Mouse (Mus musculus) thymus, postnatal 36 days (tissue): Measurements from ENCODE around the gene Gatad2a.
A peak's percentile ranks its signal among the peaks of the same experiment; 100 is the strongest.
"Not testable (repeated sequence)": the region's sequence is repeated elsewhere in the genome, so short reads cannot be mapped to it uniquely, and the experiment has no call there.

Experiments
- DNase-seq, 2 experiments: peaks; one replicate each; pipeline ENCODE4 v3.0.0; 2022; ENCODE audit warnings: mixed read lengths in 2 of 2

Gatad2a gene

DNA sequence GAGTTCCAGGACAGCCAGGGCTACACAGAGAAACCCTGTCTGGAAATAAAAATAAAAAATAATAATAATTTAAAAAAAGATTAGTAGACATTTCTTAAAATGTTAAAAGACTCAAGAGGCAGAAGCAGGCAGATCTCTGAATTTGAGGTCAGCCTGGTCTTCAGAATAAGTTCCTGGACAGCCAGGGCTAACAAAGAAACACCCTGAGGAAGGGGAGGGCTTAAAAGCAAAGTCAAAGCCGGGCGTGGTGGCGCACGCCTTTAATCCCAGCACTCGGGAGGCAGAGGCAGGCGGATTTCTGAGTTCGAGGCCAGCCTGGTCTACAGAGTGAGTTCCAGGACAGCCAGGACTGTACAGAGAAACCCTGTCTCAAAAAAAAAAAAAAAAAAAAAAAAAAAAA lies 7.2 kb downstream of the Gatad2a start:
- DNase-seq = not testable (repeated sequence)

DNA sequence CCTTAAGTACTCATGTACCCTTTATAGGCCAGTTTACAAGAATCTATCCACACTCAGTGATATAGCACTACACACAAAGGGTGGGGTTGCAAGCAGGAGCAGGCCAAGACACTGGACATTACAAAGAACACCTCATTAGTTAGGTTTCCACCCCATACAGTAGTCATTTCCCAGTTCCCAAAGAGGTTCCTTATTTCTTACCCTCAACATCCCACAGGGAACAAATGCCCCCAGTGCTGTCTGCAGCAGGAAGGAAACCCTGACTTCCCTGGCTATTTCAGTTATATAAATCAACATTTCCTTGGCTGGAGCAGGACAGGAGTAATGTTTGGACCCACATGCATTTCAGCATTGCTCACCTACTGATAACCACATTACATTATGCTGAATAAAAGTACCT lies 8.4 kb downstream of the Gatad2a start:
- DNase-seq = no peak

DNA sequence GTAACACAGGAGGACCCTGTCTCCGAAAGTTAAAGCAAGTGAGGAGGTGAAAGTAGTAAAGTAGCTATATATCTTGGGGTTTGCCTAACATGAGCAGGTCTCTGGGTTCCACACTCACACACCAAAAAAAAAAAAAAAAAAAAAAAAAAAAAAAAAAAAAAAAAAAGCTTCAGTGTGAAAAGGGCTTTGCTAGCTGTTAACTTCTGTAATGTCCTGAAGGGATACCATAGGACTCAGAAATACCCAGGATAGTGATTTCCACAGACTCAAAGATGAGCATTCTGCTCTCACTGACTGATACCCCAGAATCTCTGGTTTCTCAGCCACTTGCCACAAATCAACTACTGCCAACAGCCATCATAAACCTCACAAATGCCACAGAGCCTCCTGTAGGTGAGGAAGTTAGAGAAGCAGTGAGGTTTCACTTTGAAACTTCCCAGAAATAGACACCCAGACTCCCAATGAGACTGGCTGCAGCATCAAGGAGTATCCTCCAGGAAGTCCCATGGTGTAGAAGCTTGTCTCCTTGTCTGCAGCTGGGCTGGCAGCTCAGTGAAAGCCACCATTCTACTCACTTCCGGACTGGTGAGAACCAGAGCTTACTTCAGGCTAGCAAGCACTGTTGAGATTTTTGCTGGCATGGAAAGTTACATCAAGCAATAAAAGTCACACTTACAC lies 11.2 kb downstream of the Gatad2a start:
- peak; percentile 22 to 36 for DNase-seq

DNA sequence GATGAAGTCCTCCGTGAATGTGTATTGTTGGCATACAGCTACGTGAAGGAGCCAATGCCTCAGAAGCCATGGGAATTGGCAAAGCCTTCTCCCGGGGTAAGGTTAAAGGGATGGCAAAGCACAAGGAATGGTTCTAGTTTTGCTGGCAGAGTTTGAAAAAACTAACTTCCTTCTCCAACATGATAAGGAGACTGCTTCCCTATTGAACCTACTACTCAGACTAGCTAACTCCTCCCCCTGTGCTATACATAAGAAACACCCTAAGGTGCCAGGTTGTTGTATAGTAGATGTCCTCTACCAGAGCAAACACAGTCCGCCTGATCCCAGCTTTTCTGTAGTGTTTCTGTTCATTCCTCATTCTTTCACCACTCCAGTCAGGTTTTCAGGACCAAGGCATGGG lies 17.7 kb downstream of the Gatad2a start:
- no peak for DNase-seq

DNA sequence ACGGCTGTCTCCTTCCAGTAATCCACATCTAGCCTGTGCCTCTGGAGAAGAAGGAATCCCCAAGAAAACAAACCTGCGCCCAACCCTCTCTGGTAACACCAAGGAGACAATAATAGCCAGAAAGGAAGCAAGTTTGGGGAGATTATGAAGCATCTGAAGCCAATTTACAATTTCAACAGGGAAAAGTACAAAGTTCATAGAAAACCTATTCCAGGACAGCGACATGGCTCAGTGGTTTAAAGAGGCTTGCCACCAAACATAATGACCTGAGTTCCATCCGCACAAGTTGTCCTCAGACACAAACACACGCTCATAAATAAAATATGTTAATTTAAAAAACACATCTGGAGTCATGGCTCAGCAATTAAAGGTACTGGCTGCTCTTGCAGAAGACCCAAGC lies 21.4 kb downstream of the Gatad2a start:
- DNase-seq = no peak

DNA sequence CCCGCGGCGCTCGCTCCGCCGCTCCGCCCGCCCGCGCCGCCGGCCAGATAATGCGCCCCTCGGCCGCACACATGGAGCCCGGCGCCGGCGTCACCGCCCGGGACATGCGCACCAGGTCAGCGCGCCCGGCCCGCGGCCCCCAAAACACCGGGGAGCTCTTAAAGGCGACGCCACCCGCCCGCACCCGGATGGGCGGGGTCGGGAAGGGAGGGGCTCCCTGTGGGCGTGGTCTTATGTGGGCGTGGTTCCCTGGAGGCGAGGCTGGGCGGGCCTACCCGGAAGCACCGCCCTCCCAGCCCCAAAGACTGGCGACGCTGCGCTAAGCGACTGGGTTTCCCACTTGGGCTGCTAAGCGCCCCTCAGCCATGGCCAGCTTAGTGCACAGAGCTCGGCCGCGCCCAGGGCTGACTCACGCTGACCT lies 22.0 kb downstream of the Gatad2a start:
- peak; percentile 93 to 98 for DNase-seq

DNA sequence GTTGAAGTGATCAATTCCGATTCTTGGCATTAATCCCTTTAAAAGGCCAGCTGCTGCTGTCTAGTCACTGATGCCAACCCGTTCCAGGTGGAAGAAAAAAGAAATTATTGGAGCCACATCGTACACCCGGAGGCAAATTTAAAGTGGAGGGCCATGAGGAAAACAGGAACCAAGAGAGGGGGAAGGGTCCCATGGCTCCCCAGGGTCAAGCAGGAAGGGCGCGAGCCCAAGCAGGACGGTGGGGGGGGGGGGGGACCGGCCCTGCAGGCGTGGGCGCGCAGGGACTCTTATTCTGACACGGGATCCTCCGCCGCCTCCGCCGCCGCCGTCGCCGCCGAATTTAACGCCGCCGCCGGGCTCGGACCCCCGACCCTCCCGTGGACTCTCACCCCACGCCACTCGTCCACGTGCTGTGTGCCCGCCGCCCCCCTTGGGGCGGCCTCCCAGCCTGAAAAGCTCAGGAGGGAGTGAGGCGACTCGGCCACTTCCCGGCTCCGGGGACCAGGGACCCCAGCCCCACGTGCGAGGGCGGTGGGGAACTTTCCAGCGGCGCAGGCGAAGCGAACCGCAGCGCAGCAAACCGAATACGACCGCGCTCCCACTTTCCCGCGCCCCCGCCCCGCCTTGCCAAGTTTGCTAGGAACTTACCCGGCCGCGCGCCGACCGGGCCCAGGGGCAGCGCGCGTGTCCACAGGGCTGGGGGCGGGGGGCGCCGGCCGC lies 22.6 kb downstream of the Gatad2a start:
- DNase-seq = peak; percentile 35 to 66

DNA sequence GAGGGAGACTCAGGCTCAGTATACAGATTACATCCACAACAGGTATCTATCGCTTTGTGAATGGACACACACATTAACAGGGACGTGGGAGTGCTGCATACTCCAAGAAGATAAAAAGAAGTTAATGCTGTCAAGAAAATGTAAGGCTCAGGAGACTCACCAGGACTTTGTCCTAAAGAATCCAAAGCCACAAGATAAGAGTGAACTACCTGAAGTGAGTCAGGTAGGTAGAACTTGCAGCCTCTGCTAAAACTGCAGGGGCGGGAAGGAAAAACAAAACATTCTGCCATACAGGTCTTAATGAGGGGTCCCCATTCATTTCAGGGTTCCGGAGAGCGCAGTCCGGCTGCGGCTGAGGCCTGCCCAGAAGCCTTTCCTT lies 23.1 kb downstream of the Gatad2a start:
- DNase-seq = no peak

DNA sequence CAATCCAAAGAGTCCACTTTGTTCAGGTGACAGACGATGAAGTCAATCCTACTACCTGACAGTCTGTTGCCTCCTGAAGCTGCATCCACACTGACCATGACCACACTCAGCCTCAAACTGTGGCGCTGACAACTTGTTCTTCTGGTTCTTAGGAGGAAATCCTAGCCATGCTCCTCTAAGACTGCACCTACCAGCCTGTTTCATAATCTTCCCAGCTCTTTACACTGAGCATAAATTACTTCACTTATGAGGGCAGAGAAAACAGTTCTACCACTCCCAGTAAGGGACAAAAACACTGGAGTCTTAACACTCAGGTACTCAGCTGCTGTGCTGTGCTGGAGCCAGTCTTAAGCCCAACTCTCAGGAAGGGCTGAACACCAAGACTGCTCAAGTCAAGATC lies 25.3 kb downstream of the Gatad2a start:
- DNase-seq = no peak

DNA sequence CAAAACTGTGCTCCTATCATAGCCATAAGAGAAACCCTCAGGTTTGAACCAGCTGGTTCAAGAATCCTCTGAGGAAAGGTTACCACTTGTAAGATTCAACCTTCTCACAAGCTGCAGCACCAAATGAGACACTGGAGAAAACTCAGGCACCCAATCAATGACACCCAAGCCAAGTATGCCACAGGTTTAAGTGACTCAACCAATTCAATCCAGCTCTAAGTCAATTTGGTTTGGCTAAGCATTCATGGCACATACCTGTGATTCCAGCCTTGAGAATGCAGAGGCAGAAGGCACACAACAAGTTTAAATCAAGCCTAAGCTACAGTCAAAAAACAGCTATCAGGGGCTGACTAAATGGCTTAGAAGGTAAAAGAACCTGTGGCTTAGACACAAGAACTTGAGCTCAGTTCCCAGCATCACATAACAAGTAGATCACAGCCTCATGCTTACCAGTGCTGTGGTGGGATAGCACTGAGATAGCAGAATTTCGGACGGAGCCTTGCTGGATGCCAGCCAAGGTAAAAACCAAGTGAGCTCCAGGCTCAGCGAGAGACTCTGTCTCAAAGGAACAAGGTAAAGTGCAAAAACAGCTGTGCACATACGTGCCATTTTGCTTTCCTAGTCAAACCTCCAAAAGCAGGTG lies 28.8 kb downstream of the Gatad2a start:
- DNase-seq = no peak

DNA sequence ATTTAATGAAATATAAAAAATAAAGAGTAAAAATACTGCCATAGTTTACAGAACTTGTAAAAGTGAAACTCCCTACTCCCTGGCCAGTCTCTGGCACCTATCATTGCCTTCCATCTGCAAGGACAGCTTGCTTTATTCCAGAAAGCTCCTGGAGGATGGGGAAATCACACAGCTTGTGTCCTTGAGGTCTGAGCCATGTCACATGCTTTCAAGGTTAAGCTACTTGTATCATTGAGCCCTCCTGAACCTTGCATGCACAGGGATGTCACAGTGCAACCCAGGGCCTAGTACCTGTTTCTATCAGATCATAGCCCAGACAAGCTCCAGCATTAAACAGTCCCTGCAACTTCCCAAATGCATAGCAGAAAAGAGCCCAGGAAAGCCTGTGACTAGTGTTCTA lies 36.9 kb downstream of the Gatad2a start:
- DNase-seq = no peak

DNA sequence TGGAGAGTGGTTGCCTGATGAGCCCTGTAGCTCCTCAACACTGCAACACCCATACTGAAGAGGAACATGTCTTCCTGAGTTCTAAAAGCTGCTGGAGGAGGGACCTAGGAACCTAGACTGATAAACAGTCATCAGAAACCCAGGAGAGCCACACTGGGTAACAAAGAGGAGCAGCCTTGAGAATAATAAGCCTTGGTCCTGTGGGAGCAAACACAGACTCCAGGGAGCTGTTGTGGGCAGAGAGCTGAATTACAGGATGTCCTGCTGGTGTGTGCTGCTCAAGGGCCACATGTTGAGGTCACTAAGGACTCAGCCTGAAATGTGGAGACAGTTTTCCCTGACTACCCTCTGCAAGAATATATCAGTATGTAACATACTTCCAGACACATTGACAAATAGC lies 38.3 kb downstream of the Gatad2a start:
- no peak for DNase-seq

DNA sequence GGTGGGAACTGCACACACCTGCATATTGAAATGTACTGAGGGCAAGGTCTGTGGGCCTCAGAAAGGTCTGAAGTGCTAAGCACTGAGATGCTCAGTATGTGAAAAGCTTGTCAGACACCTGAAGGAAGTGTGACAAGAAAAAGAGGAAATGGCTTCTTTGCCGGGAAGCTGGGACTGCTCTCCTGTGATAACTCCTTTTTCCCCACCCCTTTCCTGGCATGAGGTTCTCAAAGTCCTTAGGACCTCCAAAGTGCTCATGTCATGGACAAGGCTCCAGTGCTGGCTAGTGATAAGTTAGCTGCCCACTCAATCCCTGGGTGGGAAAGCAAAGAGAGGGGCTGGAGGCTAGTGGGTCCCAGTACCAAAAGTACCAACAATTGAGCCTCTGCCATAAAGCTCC lies 38.8 kb downstream of the Gatad2a start:
- DNase-seq = no peak

DNA sequence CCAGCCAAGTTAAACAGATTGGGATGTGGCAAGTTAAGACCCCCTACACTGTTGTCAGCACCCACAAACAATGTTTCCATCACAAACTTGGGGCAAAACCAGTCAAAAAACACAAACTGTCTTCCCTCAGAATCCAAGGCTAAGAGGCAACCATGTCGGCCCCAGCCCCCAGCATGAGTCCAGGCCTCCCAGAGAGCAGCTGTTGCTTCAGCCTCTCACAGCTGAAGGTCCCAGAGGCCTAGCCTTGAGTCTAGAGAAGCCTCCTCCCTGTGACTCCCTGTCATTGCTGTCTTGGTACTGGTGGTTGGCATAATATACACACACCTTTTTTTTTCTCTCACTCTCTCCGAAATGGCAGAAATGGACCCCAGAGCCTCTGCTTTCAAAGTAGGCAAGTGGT lies 39.5 kb downstream of the Gatad2a start:
- DNase-seq = no peak

DNA sequence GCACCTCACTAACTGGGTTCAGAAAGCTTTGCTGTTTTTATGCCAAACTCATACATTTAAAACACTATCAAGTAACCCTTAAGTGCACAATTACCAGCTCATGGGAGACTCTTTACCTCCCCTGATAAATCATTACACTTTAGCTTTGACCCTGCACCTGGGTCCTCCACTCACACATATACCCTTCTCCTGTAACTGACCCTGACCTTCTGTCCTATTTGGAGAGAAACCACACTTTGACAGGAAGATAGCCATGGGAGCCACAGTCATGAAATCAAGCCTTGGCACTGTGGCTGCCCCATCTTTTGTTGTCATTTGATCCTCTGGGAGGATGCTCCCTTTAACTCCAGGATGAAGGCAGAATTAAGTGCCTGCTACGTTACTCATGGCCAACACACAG lies 41.5 kb downstream of the Gatad2a start:
- DNase-seq = no peak

DNA sequence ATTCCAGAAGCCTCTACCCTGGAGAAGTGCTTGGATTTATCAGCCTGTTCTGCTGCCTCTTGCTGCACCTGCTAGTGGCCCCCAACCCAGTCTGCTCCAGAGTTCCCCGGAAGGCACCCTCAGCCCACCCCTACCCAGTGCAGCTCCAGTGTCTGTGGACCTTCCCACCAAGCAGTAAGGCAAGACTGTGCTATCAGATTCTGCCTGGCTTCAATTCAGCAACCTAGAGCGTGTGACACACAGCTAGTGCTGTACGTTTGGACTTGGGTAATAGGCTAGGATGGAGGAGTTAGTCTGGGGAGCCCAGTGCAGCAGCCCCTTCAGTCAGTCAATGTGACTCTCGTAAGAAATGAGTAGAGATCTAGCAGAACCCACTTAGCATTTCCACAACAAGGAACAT lies 42.0 kb downstream of the Gatad2a start:
- no peak for DNase-seq

DNA sequence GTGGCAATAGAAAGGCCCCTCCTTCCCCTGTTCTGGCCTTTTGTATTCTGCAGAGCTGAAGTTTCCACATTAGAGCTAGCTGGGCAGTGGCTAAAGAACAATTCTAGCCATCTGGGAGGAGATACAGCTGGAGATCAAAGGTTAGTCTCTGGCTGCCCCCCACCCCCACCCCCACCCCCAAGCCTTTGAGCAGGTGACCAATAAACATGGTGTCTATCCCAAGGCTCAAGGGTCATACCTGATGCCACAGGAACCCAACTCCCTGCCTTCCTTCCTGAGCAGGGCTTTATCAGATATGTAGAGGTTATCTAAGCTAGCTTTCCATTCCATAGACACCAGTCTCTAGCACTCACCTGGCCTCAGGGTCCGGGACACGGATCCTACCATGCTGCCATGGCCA lies 45.9 kb downstream of the Gatad2a start:
- DNase-seq = no peak

DNA sequence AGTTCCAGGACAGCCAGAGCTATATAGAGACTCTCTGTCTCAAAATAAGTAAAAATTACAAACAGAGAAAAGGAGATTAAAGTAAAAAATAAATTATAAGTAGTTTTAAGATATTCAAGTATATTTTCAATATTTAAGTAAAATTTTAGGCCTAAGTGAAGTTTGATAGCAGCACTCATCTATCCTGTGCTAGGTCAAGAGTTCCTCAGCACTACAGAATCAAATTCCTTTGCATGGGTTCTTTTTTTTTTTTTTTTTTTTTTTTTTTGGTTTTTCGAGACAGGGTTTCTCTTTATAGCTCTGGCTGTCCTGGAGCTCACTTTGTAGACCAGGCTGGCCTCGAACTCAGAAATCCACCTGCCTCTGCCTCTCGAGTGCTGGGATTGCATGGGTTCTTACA lies 53.7 kb downstream of the Gatad2a start:
- not testable (repeated sequence) for DNase-seq

DNA sequence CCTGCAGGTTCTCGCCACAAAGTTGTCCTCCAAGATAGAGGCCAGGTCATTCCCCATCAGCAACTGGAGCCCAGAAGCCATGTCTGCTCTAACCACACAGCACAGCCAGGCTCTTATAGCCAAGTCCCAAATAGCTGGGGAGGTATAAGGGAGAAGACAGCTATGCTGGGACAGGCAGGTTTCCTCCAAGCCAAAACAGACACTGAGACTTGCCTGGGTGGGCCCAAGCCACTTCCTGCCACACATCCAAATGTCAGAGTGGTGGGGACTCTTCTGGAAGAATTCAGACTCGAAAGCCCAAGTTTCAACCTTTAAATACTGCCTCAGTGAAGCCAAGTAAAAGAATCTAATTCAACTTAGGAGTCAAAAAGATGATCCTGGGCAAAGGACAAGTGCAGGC lies 55.8 kb downstream of the Gatad2a start:
- DNase-seq = peak; percentile 32 to 38

DNA sequence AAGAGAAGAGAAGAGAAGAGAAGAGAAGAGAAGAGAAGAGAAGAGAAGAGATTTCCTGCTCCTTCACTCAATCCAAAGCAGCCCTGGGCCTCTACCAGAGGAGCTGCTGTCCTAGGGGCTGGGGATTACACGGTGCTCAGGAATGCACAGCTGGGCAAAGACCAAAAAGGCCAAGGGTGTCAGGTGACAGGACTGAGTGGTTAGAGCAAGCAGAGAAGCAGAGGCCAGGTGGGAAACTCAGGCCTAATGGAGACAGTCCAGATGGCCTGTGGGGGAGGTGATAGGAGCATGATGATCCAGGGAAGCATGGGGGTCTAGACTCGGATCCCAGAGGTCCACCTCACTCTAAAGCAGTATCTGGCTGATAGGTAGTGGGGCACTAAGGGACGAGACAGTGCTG lies 56.6 kb downstream of the Gatad2a start:
- no peak for DNase-seq

DNA sequence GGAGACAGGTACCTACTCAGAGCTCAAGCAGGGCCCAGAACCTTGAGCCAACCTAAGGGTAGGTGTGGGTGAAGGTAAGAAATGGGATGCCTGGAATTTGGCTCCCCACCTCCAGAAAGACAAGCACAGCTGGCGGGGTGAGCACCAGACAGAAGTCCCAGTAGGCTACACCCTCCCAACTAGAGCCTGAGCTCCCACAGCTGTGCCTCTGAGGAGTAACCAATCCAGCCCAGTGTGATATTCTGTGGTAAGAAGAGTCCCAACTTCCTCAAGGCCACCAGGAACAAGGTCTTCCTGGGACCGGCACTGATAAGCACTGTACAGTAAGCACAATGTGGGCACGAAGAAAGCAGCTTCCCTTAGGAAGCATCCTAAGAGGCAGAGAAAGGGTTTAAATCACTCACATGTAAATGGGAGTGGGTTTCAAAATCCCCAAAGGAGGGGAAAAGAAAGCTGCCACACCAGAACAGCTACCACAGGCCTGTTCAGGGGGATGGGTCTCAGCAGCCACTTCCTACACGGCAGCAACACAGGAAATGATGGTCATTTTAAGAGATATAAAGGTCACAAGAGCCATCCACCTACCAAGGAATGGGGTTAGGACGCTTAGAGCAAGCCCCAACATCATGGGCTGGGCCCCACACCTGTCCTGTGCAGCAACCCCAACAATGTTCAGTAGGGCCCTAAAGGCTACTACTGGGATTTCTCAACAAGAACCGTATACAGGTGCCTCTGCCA lies 57.8 kb downstream of the Gatad2a start:
- no peak for DNase-seq

DNA sequence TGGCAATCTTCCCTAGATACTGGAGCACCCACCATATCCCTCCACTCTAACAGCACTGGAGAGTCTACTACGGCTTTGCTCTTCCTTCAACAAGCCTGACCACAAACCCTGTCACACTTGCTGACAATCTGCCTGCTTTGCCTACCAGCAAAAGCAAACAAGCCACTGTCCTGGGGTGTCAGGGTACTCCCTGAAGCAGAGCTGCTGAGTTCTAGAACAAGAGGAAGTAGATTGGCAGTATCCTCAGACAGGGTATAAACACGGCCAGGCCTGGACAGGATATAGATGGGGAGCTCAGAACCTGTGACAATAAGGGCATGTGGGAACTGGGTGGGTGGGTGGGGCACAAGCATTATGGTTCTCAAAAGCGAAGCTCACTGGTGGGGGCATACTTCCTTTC lies 58.7 kb downstream of the Gatad2a start:
- DNase-seq = no peak

DNA sequence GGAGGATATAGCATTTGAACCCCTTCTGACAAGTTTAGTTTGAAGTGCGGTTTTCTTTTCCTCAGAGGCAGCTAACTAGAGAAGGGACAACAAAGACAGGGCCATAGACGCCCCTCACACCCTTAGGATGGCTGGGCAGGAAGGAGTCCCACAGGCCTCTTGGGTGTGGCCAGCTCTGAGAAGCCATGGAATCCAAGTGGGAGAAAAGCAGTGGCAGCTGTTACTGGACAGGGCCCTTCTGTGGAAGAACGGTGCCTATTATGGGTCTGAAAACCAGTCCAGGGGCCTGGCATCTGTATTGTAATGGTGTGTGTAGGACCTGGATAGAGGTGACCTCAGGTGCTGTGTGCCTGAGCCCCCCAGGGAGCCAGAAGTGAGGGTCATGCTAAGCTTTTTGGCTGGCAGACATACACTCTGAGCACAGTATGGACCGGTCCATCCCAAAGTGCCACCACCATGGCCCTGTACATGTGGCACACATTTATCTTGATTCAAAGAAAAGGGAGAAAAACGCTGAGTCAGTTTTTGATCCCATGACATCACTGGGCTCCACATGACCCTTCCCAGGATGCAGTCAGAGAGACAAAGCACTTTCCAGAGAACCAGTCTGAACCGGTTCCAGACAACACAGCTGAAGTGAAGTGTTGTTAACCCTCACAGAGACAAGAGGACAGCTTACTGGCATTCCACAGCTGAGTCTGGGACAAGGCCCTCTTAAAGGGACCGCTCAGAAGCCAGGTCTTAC lies 60.0 kb downstream of the Gatad2a start:
- no peak for DNase-seq
